ENCODE assay signal across 9 mouse cellular contexts in genomic region chr7:63737725-63738124, GRCm38 (mm10).
DNase-seq lines count a peak whose midpoint lies in the region; ATAC-seq and TF ChIP-seq lines count a peak whose summit lies in the region.
"Had no signal": no experiment of that assay in that cellular context is flagged by ENCODE, and none has a peak within 500 bp of the region (broad histone marks: within the 10 kb centered on the region; RNA-seq: fewer than 3 reads in every experiment).

No protein-coding gene starts in this region.

- no peaks in the 10 kb centered on the region for H3K9me3 ChIP-seq in forebrain, embryonic 14.5 days (replicated peaks; ENCODE audit: control insufficient read depth, low read length)
- H3K9me3 ChIP-seq in forebrain, embryonic 16.5 days (ENCODE audit: control insufficient read depth, low read length): no peaks in the 10 kb centered on the region
- no peaks in the 10 kb centered on the region for H3K9me3 ChIP-seq in midbrain, embryonic 16.5 days (replicated peaks; ENCODE audit: control insufficient read depth, low read length, poor library complexity, severe bottlenecking)
- H3K9me3 ChIP-seq in kidney, embryonic 15.5 days (replicated peaks): no peaks in the 10 kb centered on the region
- H3K9me3 ChIP-seq: limb, embryonic 15.5 days had no signal

- peak; percentile 64 for DNase-seq in forebrain, embryonic 14.5 days (ENCODE audit: low spot score)
- no peak for DNase-seq in lung, adult 2 months
- no peak for DNase-seq in lung, postnatal 10 days
- DNase-seq in brain, adult 2 months (ENCODE audit: low read depth, low spot score): peak; percentile 49
- DNase-seq in urinary bladder, postnatal 36 days (ENCODE audit: low spot score in 2 of 2): no peak

- H3K27me3 ChIP-seq in forebrain, embryonic 14.5 days (replicated peaks; ENCODE audit: control insufficient read depth, insufficient read depth, low read length): no peaks in the 10 kb centered on the region
- H3K27me3 ChIP-seq in forebrain, embryonic 16.5 days (replicated peaks; ENCODE audit: control insufficient read depth, insufficient read depth, low read length): no peaks in the 10 kb centered on the region
- no peaks in the 10 kb centered on the region for H3K27me3 ChIP-seq in midbrain, embryonic 16.5 days (ENCODE audit: control insufficient read depth, insufficient read depth, low read depth, low read length)
- no peaks in the 10 kb centered on the region for H3K27me3 ChIP-seq in kidney, embryonic 15.5 days
- H3K27me3 ChIP-seq: limb, embryonic 15.5 days had no signal

- no peak overlapping the region for H3K27ac ChIP-seq in forebrain, embryonic 14.5 days (ENCODE audit: low read depth, low read length)
- no peak overlapping the region for H3K27ac ChIP-seq in forebrain, embryonic 16.5 days (ENCODE audit: low read length)
- no peak overlapping the region for H3K27ac ChIP-seq in midbrain, embryonic 16.5 days (ENCODE audit: low read length)
- no peak overlapping the region for H3K27ac ChIP-seq in kidney, embryonic 15.5 days
- H3K27ac ChIP-seq: limb, embryonic 15.5 days had no signal

- TF ChIP-seq POLR2A in lung, adult 2 months (IDR thresholded peaks at IDR 0.05; ENCODE audit: borderline replicate concordance, extremely low read depth, low read depth, low read length): no peak

- ATAC-seq in forebrain, embryonic 14.5 days: no peak
- no peak; the same call in 1 of the 2 replicates for ATAC-seq in forebrain, embryonic 16.5 days
- ATAC-seq in midbrain, embryonic 16.5 days: peak; percentile 61
- no peak for ATAC-seq in kidney, embryonic 15.5 days (replicated peaks; ENCODE audit: low FRiP score)

- H3K4me1 ChIP-seq in forebrain, embryonic 14.5 days (ENCODE audit: control insufficient read depth, insufficient read depth, low read length): no peaks in the 10 kb centered on the region
- H3K4me1 ChIP-seq in forebrain, embryonic 16.5 days (replicated peaks; ENCODE audit: control insufficient read depth, insufficient read depth, low read length): no peaks in the 10 kb centered on the region
- H3K4me1 ChIP-seq in lung, adult 2 months (ENCODE audit: control insufficient read depth, insufficient read depth, low read length): no peaks in the 10 kb centered on the region
- H3K4me1 ChIP-seq in midbrain, embryonic 16.5 days (ENCODE audit: control insufficient read depth, insufficient read depth, low read length): no peaks in the 10 kb centered on the region
- no peaks in the 10 kb centered on the region for H3K4me1 ChIP-seq in kidney, embryonic 15.5 days
- H3K4me1 ChIP-seq: limb, embryonic 15.5 days had no signal

- H3K4me3 ChIP-seq in forebrain, embryonic 14.5 days (ENCODE audit: low read depth, low read length): no peak overlapping the region
- H3K4me3 ChIP-seq in forebrain, embryonic 16.5 days (replicated peaks; ENCODE audit: low read length): no peak overlapping the region
- H3K4me3 ChIP-seq in lung, adult 2 months (replicated peaks; ENCODE audit: extremely low read depth, low read depth, low read length): no peak overlapping the region
- no peak overlapping the region for H3K4me3 ChIP-seq in midbrain, embryonic 16.5 days (ENCODE audit: low read depth, low read length)
- H3K4me3 ChIP-seq in kidney, embryonic 15.5 days (replicated peaks): no peak overlapping the region
- H3K4me3 ChIP-seq: limb, embryonic 15.5 days had no signal

- H3K36me3 ChIP-seq in forebrain, embryonic 14.5 days (ENCODE audit: control insufficient read depth, insufficient read depth, low read length): no peaks in the 10 kb centered on the region
- no peaks in the 10 kb centered on the region for H3K36me3 ChIP-seq in forebrain, embryonic 16.5 days (ENCODE audit: control insufficient read depth, insufficient read depth)
- no peaks in the 10 kb centered on the region; the same call in 1 of the 2 replicates for H3K36me3 ChIP-seq in midbrain, embryonic 16.5 days (ENCODE audit: control insufficient read depth, insufficient read depth, low read length)
- H3K36me3 ChIP-seq in kidney, embryonic 15.5 days: no peaks in the 10 kb centered on the region
- H3K36me3 ChIP-seq: limb, embryonic 15.5 days had no signal

- peak; percentile 35; the same call in 1 of the 2 replicates for TF ChIP-seq CTCF in lung, adult 2 months (IDR thresholded peaks at IDR 0.05; ENCODE audit: insufficient read depth, low read length)

- WGBS in forebrain, embryonic 14.5 days: 57% methylated on average over 4 of the region's 4 CpGs
- 63% methylated on average over 4 of the region's 4 CpGs for WGBS in forebrain, embryonic 16.5 days
- 60% methylated on average over 4 of the region's 4 CpGs for WGBS in lung, adult 2 months
- 53% methylated on average over 4 of the region's 4 CpGs for WGBS in midbrain, embryonic 16.5 days
- 64% methylated on average over 4 of the region's 4 CpGs for WGBS in kidney, embryonic 15.5 days

- H3K4me2 ChIP-seq in forebrain, embryonic 14.5 days (ENCODE audit: low read length): no peak overlapping the region
- H3K4me2 ChIP-seq in forebrain, embryonic 16.5 days (ENCODE audit: low read length): no peak overlapping the region
- H3K4me2 ChIP-seq in midbrain, embryonic 16.5 days (ENCODE audit: low read length): no peak overlapping the region
- H3K4me2 ChIP-seq in kidney, embryonic 15.5 days: no peak overlapping the region
- H3K4me2 ChIP-seq: limb, embryonic 15.5 days had no signal

- no peak overlapping the region for H3K9ac ChIP-seq in forebrain, embryonic 14.5 days (ENCODE audit: low read length)
- no peak overlapping the region for H3K9ac ChIP-seq in forebrain, embryonic 16.5 days (replicated peaks; ENCODE audit: low read depth, low read length)
- no peak overlapping the region for H3K9ac ChIP-seq in midbrain, embryonic 16.5 days (ENCODE audit: low read depth, low read length)
- H3K9ac ChIP-seq in kidney, embryonic 15.5 days: no peak overlapping the region
- H3K9ac ChIP-seq: limb, embryonic 15.5 days had no signal

Comparison
In these comparisons a context has a peak if more than half of its experiments do, and no peak if none do; other contexts are left out.
1. DNase-seq: peak in forebrain, embryonic 14.5 days (single experiment) and brain, adult 2 months (single experiment); none in lung, adult 2 months (single experiment), lung, postnatal 10 days (single experiment) and urinary bladder, postnatal 36 days (0 of 2).